Mouse (Mus musculus): ENCODE data around the gene Umodl1. TPM values are rescaled to one million over a fixed set of nuclear protein-coding genes. Genes with fewer than 3 reads are reported as not detected.

The Umodl1 gene
- polyA plus RNA-seq, 1 experiment from 2014 or later, result 0.10 TPM

GRCm38 (mm10) chr17:31000897-31001296, 46.5 kb downstream of the Umodl1 start:
- no peak overlapping the region for H3K4me2 ChIP-seq
- WGBS (ENCODE audit: insufficient replicate concordance), result 34% methylated on average over 5 of the region's 5 CpGs

GRCm38 (mm10) chr17:31002613-31003012, 48.2 kb downstream of the Umodl1 start:
- no peak overlapping the region for H3K9ac ChIP-seq
- no peak overlapping the region for H3K4me3 ChIP-seq (replicated peaks)
- no peak overlapping the region for H3K27ac ChIP-seq (replicated peaks)
- no peaks in the 10 kb centered on the region for H3K9me3 ChIP-seq (replicated peaks)
- H3K36me3 ChIP-seq (replicated peaks), result no peaks in the 10 kb centered on the region
- H3K4me1 ChIP-seq (replicated peaks), result no peaks in the 10 kb centered on the region
- WGBS (ENCODE audit: insufficient replicate concordance), result 59% methylated on average over 5 of the region's 5 CpGs
- no peaks in the 10 kb centered on the region for H3K27me3 ChIP-seq
- H3K4me2 ChIP-seq, result no peak overlapping the region
- no peak for ATAC-seq (ENCODE audit: insufficient read depth)

More at GRCm38 (mm10) chr17:31000897-31001296, 46.5 kb downstream of the Umodl1 start:
- no peaks in the 10 kb centered on the region for H3K27me3 ChIP-seq
- H3K4me1 ChIP-seq (replicated peaks), result no peaks in the 10 kb centered on the region
- no peak overlapping the region for H3K4me3 ChIP-seq (replicated peaks)
- H3K9me3 ChIP-seq (replicated peaks), result no peaks in the 10 kb centered on the region
- H3K9ac ChIP-seq, result no peak overlapping the region
- H3K27ac ChIP-seq (replicated peaks), result no peak overlapping the region
- H3K36me3 ChIP-seq (replicated peaks), result no peaks in the 10 kb centered on the region
- no peak for ATAC-seq (ENCODE audit: insufficient read depth)

- WGBS (ENCODE audit: insufficient replicate concordance), result 37% methylated on average over 2 of the region's 2 CpGs
- H3K4me2 ChIP-seq, result no peak overlapping the region
- no peaks in the 10 kb centered on the region for H3K4me1 ChIP-seq (replicated peaks)
- H3K27ac ChIP-seq (replicated peaks), result no peak overlapping the region; the same call in 1 of the 2 replicates
- H3K4me3 ChIP-seq (replicated peaks), result no peak overlapping the region
- no peaks in the 10 kb centered on the region for H3K36me3 ChIP-seq (replicated peaks)
- H3K9me3 ChIP-seq (replicated peaks), result no peaks in the 10 kb centered on the region
- no peak for ATAC-seq (ENCODE audit: insufficient read depth)
- H3K27me3 ChIP-seq, result no peaks in the 10 kb centered on the region
- H3K9ac ChIP-seq, result no peak overlapping the region
Observed at GRCm38 (mm10) chr17:31005284-31005683, 50.8 kb downstream of the Umodl1 start.

GRCm38 (mm10) chr17:31007357-31007756, 52.9 kb downstream of the Umodl1 start:
- no peak for ATAC-seq (ENCODE audit: insufficient read depth)
- Histone ChIP-seq H3K4me3 (replicated peaks) (no peak overlapping the region), H3K27ac (replicated peaks) (no peak overlapping the region), H3K27me3 (no peaks in the 10 kb centered on the region), H3K4me2 (no peak overlapping the region), H3K36me3 (replicated peaks) (no peaks in the 10 kb centered on the region), H3K4me1 (replicated peaks) (no peaks in the 10 kb centered on the region), H3K9me3 (replicated peaks) (no peaks in the 10 kb centered on the region), H3K9ac (no peak overlapping the region)
- 50% methylated on average over 3 of the region's 3 CpGs for WGBS (ENCODE audit: insufficient replicate concordance)

GRCm38 (mm10) chr17:31008416-31008815, 54.0 kb downstream of the Umodl1 start:
- WGBS (ENCODE audit: insufficient replicate concordance), result 66% methylated on average over 8 of the region's 8 CpGs
- ATAC-seq (ENCODE audit: insufficient read depth), result no peak
- Histone ChIP-seq H3K9me3 (replicated peaks) (no peaks in the 10 kb centered on the region), H3K4me1 (replicated peaks) (no peaks in the 10 kb centered on the region), H3K4me2 (no peak overlapping the region), H3K27me3 (no peaks in the 10 kb centered on the region), H3K36me3 (replicated peaks) (no peaks in the 10 kb centered on the region), H3K27ac (replicated peaks) (no peak overlapping the region), H3K9ac (no peak overlapping the region), H3K4me3 (replicated peaks) (no peak overlapping the region)

- no peaks in the 10 kb centered on the region for H3K9me3 ChIP-seq (replicated peaks)
- no peak overlapping the region for H3K27ac ChIP-seq (replicated peaks)
- H3K4me2 ChIP-seq, result no peak overlapping the region
- no peak for ATAC-seq (ENCODE audit: insufficient read depth)
- no peaks in the 10 kb centered on the region for H3K36me3 ChIP-seq (replicated peaks)
- no peaks in the 10 kb centered on the region for H3K27me3 ChIP-seq
- H3K9ac ChIP-seq, result no peak overlapping the region
- H3K4me3 ChIP-seq (replicated peaks), result no peak overlapping the region
- 18% methylated on average over 9 of the region's 9 CpGs for WGBS (ENCODE audit: insufficient replicate concordance)
- no peaks in the 10 kb centered on the region for H3K4me1 ChIP-seq (replicated peaks)
Observed at GRCm38 (mm10) chr17:31011551-31012394, 57.3 kb downstream of the Umodl1 start.

GRCm38 (mm10) chr17:31018267-31018666, 63.8 kb downstream of the Umodl1 start:
- 56% methylated on average over 4 of the region's 4 CpGs for WGBS (ENCODE audit: insufficient replicate concordance)
- no peaks in the 10 kb centered on the region for H3K27me3 ChIP-seq
- no peaks in the 10 kb centered on the region for H3K9me3 ChIP-seq (replicated peaks)
- no peak overlapping the region for H3K4me2 ChIP-seq
- no peak overlapping the region for H3K27ac ChIP-seq (replicated peaks)
- peaks cover 17% of the 10 kb centered on the region; the same call in 1 of the 2 replicates for H3K4me1 ChIP-seq (replicated peaks)
- no peak overlapping the region for H3K9ac ChIP-seq
- H3K4me3 ChIP-seq (replicated peaks), result no peak overlapping the region
- no peaks in the 10 kb centered on the region for H3K36me3 ChIP-seq (replicated peaks)
- ATAC-seq (ENCODE audit: insufficient read depth), result no peak

- no peaks in the 10 kb centered on the region for H3K36me3 ChIP-seq (replicated peaks)
- no peaks in the 10 kb centered on the region for H3K9me3 ChIP-seq (replicated peaks)
- no peak overlapping the region for H3K4me2 ChIP-seq
- H3K9ac ChIP-seq, result no peak overlapping the region
- peaks cover 26% of the 10 kb centered on the region for H3K4me1 ChIP-seq (replicated peaks)
- no peaks in the 10 kb centered on the region for H3K27me3 ChIP-seq
- H3K27ac ChIP-seq (replicated peaks), result no peak overlapping the region
- WGBS (ENCODE audit: insufficient replicate concordance), result 3% methylated on average over 2 of the region's 2 CpGs
- no peak overlapping the region for H3K4me3 ChIP-seq (replicated peaks)
- no peak for ATAC-seq (ENCODE audit: insufficient read depth)
Observed at GRCm38 (mm10) chr17:31019505-31019904, 65.1 kb downstream of the Umodl1 start.

GRCm38 (mm10) chr17:31020078-31020477, 65.6 kb downstream of the Umodl1 start:
- Histone ChIP-seq H3K4me2 (no peak overlapping the region), H3K27ac (replicated peaks) (no peak overlapping the region), H3K4me3 (replicated peaks) (no peak overlapping the region), H3K36me3 (replicated peaks) (no peaks in the 10 kb centered on the region), H3K9me3 (replicated peaks) (no peaks in the 10 kb centered on the region), H3K9ac (no peak overlapping the region), H3K27me3 (no peaks in the 10 kb centered on the region), H3K4me1 (replicated peaks) (peaks cover 30% of the 10 kb centered on the region)
- 80% methylated on average over 2 of the region's 2 CpGs for WGBS (ENCODE audit: insufficient replicate concordance)
- no peak for ATAC-seq (ENCODE audit: insufficient read depth)

GRCm38 (mm10) chr17:31021276-31021675, 66.8 kb downstream of the Umodl1 start:
- Histone ChIP-seq H3K9ac (no peak overlapping the region), H3K4me3 (replicated peaks) (no peak overlapping the region), H3K27ac (replicated peaks) (no peak overlapping the region), H3K4me1 (replicated peaks) (peaks cover 30% of the 10 kb centered on the region), H3K4me2 (no peak overlapping the region), H3K9me3 (replicated peaks) (no peaks in the 10 kb centered on the region), H3K27me3 (no peaks in the 10 kb centered on the region), H3K36me3 (replicated peaks) (no peaks in the 10 kb centered on the region)
- WGBS (ENCODE audit: insufficient replicate concordance), result 73% methylated on average over 8 of the region's 8 CpGs
- ATAC-seq (ENCODE audit: insufficient read depth), result no peak

- no peaks in the 10 kb centered on the region for H3K36me3 ChIP-seq (replicated peaks)
- no peak overlapping the region for H3K9ac ChIP-seq
- ATAC-seq (ENCODE audit: insufficient read depth), result no peak
- H3K9me3 ChIP-seq (replicated peaks), result no peaks in the 10 kb centered on the region
- H3K4me2 ChIP-seq, result no peak overlapping the region
- H3K27me3 ChIP-seq, result no peaks in the 10 kb centered on the region
- WGBS (ENCODE audit: insufficient replicate concordance), result 29% methylated on average over 7 of the region's 7 CpGs
- peaks cover 25% of the 10 kb centered on the region for H3K4me1 ChIP-seq (replicated peaks)
- no peak overlapping the region for H3K27ac ChIP-seq (replicated peaks)
- H3K4me3 ChIP-seq (replicated peaks), result no peak overlapping the region
Observed at GRCm38 (mm10) chr17:31024125-31024781, 69.8 kb downstream of the Umodl1 start.

Measured in liver, embryonic 15.5 days (tissue).